Mouse (Mus musculus) kidney, embryonic 14.5 days (tissue): ENCODE data around the gene Trappc3. TPM values are rescaled to one million over a fixed set of nuclear protein-coding genes. Genes with fewer than 3 reads are reported as not detected.

Experiments used
- ATAC-seq: fragments of 200-750 bp; cut with Nextera tagmentation; 2 replicates; pipeline ENCODE4 v1.8.0; 2017; ENCODE audit warnings: moderate number of reproducible peaks, mild to moderate bottlenecking, moderate TSS enrichment, moderate library complexity; ENCODE audit not compliant: low FRiP score, low TSS enrichment
- H3K27ac ChIP-seq: fragments of 300-500 bp; sonication (generic); 2 replicates; pipeline ENCODE4 v1.5.1; 2014; ENCODE audit warnings: low read depth, mild to moderate bottlenecking, low read length, moderate library complexity, mixed read lengths
- H3K27me3 ChIP-seq: fragments of 300-500 bp; sonication (generic); 2 replicates; pipeline ENCODE4 v1.6.1; 2014; ENCODE audit warnings: mild to moderate bottlenecking, low read length; ENCODE audit not compliant: control insufficient read depth, insufficient read depth
- H3K36me3 ChIP-seq: fragments of 300-500 bp; sonication (generic); 2 replicates; pipeline ENCODE4 v1.6.1; 2014; ENCODE audit warnings: low read length, mixed read lengths; ENCODE audit not compliant: control insufficient read depth, insufficient read depth
- H3K4me1 ChIP-seq: fragments of 300-500 bp; sonication (generic); 2 replicates; pipeline ENCODE4 v1.6.1; 2014; ENCODE audit warnings: low read length, mixed read lengths; ENCODE audit not compliant: control insufficient read depth, insufficient read depth
- H3K4me2 ChIP-seq: fragments of 300-500 bp; sonication (generic); replicated peaks from 2 replicates; pipeline ENCODE4 v1.6.1; 2014; ENCODE audit warnings: low read depth, mild to moderate bottlenecking, low read length
- H3K4me3 ChIP-seq: fragments of 300-500 bp; sonication (generic); 2 replicates; pipeline ENCODE4 v1.5.1; 2014; ENCODE audit warnings: mild to moderate bottlenecking, low read length
- H3K9ac ChIP-seq: fragments of 300-500 bp; sonication (generic); 2 replicates; pipeline ENCODE4 v1.6.1; 2014; ENCODE audit warnings: low read depth, mild to moderate bottlenecking, low read length, moderate library complexity
- H3K9me3 ChIP-seq: fragments of 300-500 bp; sonication (generic); 2 replicates; pipeline ENCODE4 v1.6.1; 2016; ENCODE audit warnings: low read length; ENCODE audit not compliant: control insufficient read depth
- WGBS: fragments of 180-500 bp; shearing (Covaris S2); extraction: QIAGEN DNeasy Blood & Tissue Kit; methylation state at CpG from one replicate; pipeline ENCODE4 v1.1.7; 2014; 5-methylcytosine and 5-hydroxymethylcytosine counted together
- polyA plus RNA-seq: library from polyadenylated mRNA; unstranded; fragments of >200 nt; fragmentation: Nextera tagmentation; extraction: Ambion mirVana; gene quantifications from 2 replicates; pipeline ENCODE4 v1.2.1, GENCODE M21; 2014

The Trappc3 gene
- polyA plus RNA-seq, 1 experiment from 2014 or later: 19.7 TPM

GRCm38 (mm10) chr4:126321854-126322511, 59.9 kb downstream of the Trappc3 start:
- 51% methylated on average over 28 of the region's 28 CpGs for WGBS
- no peaks in the 10 kb centered on the region for H3K9me3 ChIP-seq
- peaks cover 15% of the 10 kb centered on the region for H3K36me3 ChIP-seq
- H3K4me1 ChIP-seq: peaks cover 10% of the 10 kb centered on the region; the same call in 1 of the 2 replicates
- peak overlapping the region; percentile 70 for H3K4me3 ChIP-seq
- peak overlapping the region; percentile 87; the same call in 1 of the 2 replicates for H3K9ac ChIP-seq
- peaks cover 8% of the 10 kb centered on the region; the same call in 1 of the 2 replicates for H3K27me3 ChIP-seq
- ATAC-seq: peak; percentile 41
- peak overlapping the region; percentile 74 for H3K4me2 ChIP-seq
- H3K27ac ChIP-seq: no peak overlapping the region

- 94% methylated on average over 13 of the region's 13 CpGs for WGBS
- ATAC-seq: no peak
- H3K4me1 ChIP-seq: peaks cover 10% of the 10 kb centered on the region; the same call in 1 of the 2 replicates
- H3K27me3 ChIP-seq: peaks cover 8% of the 10 kb centered on the region; the same call in 1 of the 2 replicates
- H3K4me2 ChIP-seq: no peak overlapping the region
- H3K4me3 ChIP-seq: no peak overlapping the region
- H3K36me3 ChIP-seq: peaks cover 8% of the 10 kb centered on the region
- no peak overlapping the region for H3K9ac ChIP-seq
- no peaks in the 10 kb centered on the region for H3K9me3 ChIP-seq
- H3K27ac ChIP-seq: no peak overlapping the region
Measured at GRCm38 (mm10) chr4:126322646-126323045, 60.5 kb downstream of the Trappc3 start.

GRCm38 (mm10) chr4:126324861-126325260, 62.7 kb downstream of the Trappc3 start:
- Histone ChIP-seq H3K4me2 (peak overlapping the region; percentile 37; the same call in 1 of the 2 replicates), H3K27me3 (peaks cover 8% of the 10 kb centered on the region; the same call in 1 of the 2 replicates), H3K9me3 (no peaks in the 10 kb centered on the region), H3K9ac (no peak overlapping the region), H3K36me3 (no peaks in the 10 kb centered on the region), H3K4me3 (no peak overlapping the region; the same call in 1 of the 2 replicates), H3K27ac (no peak overlapping the region), H3K4me1 (peaks cover 7% of the 10 kb centered on the region; the same call in 1 of the 2 replicates)
- no peak for ATAC-seq
- 24% methylated on average over 13 of the region's 13 CpGs for WGBS

- Histone ChIP-seq H3K9ac (peak within 1 kb of the TSS; percentile 54), H3K27me3 (peaks cover 8% of the 10 kb centered on the region; the same call in 1 of the 2 replicates), H3K4me1 (peaks cover 4% of the 10 kb centered on the region; the same call in 1 of the 2 replicates), H3K9me3 (no peaks in the 10 kb centered on the region), H3K4me3 (peak within 1 kb of the TSS; percentile 25), H3K4me2 (peak within 1 kb of the TSS; percentile 37), H3K27ac (no peak within 1 kb of the TSS), H3K36me3 (no peaks in the 10 kb centered on the region)
- ATAC-seq: no peak
- 6% methylated on average over 23 of the region's 23 CpGs for WGBS
Measured at GRCm38 (mm10) chr4:126325281-126325861, 63.2 kb downstream of the Trappc3 start, which contains the start of gene Tekt2. Gene Tekt2, minus strand, starts transcription at chr4:126325688.

Other genes starting within 250 kb of the Trappc3 start
- 0.61 and 1.2 TPM in 2 replicates for gene Csf3r, start 237.8 kb upstream of the Trappc3 start, polyA plus RNA-seq
- 154 and 177 TPM in 2 replicates for gene Mrps15, start 215.4 kb upstream of the Trappc3 start, polyA plus RNA-seq
- 17.7 and 19.6 TPM in 2 replicates for gene Oscp1, start 203.8 kb upstream of the Trappc3 start, polyA plus RNA-seq
- gene Lsm10, start 165.7 kb upstream of the Trappc3 start, polyA plus RNA-seq: 47.3 and 52.4 TPM in 2 replicates
- 19.1 and 24.9 TPM in 2 replicates for gene Stk40, start 158.4 kb upstream of the Trappc3 start, polyA plus RNA-seq
- gene Eva1b, start 114.6 kb upstream of the Trappc3 start, polyA plus RNA-seq: 96.1 and 124 TPM in 2 replicates
- gene Sh3d21, start 98.8 kb upstream of the Trappc3 start, polyA plus RNA-seq: 7.3 and 8.7 TPM in 2 replicates
- gene Thrap3, start 59.6 kb upstream of the Trappc3 start, polyA plus RNA-seq: 141 and 281 TPM in 2 replicates
- gene Map7d1, start 6.0 kb upstream of the Trappc3 start, polyA plus RNA-seq: 35.6 and 43.3 TPM in 2 replicates
- gene Col8a2, start 24.5 kb downstream of the Trappc3 start, polyA plus RNA-seq: 5.5 and 6.8 TPM in 2 replicates
- 53.0 and 57.6 TPM in 2 replicates for gene Adprhl2, start 59.4 kb downstream of the Trappc3 start, polyA plus RNA-seq
- gene Tekt2, start 63.4 kb downstream of the Trappc3 start, polyA plus RNA-seq: 2.2 and 5.1 TPM in 2 replicates
- 13.7 and 15.6 TPM in 2 replicates for gene Ago3, start 167.2 kb downstream of the Trappc3 start, polyA plus RNA-seq
- gene Ago1, start 206.3 kb downstream of the Trappc3 start, polyA plus RNA-seq: 8.0 and 8.4 TPM in 2 replicates